Mouse (Mus musculus) cerebellum, postnatal 25 days (tissue): Measurements from ENCODE around the gene Ttll8.
A peak's percentile ranks its signal among the peaks of the same experiment; 100 is the strongest.

Source experiments
- DNase-seq, 2 experiments: peaks; one replicate each; pipeline ENCODE4 v3.0.0; 2021; ENCODE audit warnings: mixed read lengths in 2 of 2

Gene Ttll8

DNA sequence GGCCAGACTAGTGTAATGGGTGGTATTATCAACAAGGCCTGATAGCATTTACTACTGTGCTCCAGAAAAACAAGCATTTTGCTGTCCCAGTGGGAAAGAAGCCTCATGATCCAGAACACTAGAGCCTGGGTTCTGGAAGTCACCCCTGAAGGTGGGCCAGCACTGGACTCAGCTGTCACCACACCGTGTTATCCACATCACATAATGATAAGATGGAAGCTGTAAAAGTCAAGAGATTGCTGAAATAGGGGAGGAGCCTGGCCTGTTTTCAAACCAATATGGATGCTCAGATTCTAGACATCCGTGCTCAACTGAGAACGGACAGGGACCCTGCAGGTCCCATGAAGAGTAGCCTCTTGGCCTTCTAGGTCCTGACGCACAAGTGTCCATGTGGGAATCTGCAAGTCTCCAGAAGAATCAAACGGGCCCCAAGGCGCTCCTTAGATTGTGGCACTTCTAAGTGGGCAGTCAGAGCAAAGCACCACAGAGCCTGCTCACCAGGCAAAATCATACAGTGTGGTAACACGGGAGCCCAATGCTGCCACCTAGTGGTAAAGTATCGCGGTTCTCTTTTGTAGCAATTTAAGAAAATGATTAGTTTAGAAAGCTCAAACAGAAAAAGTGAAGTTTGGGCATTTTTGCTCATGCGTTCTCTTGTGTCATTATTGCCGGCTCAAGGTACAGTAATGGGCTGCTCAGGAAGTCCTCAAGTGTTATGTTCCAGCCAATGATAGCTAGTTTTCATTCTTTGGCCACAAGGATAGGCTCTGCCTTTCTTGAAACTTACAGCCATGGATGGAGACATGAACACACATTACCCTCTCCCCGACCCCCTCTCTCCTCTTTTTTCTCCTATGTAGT, 32.9 kb downstream of the Ttll8 start:
- peak; percentile 79 to 88 for DNase-seq

- DNase-seq: no peak
Observed at GRCm38 (mm10) chr15:88920065-88920464, 34.2 kb downstream of the Ttll8 start.

DNA sequence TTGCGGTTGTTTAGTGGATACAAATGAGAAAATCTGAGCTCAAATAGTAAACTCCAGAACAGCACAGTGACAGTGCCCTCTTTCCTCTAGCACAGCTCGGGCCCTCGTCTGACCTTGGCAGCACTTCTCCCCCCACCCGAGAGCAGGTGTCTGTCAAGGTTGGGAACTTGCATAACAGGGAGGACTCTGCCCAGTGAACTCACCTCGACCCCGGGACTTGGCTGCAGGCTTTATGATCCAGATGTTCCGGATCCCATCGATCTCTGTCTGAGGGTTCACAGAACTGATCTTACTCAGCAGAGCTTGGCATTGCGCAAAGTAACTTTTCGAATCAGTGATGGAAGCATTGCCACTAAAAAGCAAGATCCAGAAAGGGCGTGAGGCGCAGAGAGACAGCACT, 34.9 kb downstream of the Ttll8 start:
- DNase-seq: no peak

GRCm38 (mm10) chr15:88917126-88917525, 37.1 kb downstream of the Ttll8 start:
- DNase-seq: no peak

DNA sequence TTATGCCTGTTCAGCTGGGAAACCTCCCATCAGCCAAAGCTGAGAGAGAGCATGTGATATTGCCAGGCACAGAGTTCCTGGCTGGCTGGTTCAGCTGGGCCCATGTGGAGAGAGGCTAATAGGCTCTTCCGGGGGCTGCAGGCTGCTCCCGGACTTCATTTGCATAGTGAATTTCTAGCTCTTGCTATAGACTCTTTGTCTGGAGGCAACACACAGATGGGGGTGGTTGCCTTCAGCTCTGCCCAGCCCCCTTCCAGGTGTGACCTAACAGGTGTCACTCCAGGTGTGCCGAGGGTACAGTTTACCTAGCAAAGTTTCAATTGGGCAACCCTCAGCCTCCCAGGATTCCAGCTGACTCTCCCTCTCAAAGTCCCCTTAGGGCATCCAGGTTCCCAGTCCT, 37.9 kb downstream of the Ttll8 start:
- no peak for DNase-seq

DNA sequence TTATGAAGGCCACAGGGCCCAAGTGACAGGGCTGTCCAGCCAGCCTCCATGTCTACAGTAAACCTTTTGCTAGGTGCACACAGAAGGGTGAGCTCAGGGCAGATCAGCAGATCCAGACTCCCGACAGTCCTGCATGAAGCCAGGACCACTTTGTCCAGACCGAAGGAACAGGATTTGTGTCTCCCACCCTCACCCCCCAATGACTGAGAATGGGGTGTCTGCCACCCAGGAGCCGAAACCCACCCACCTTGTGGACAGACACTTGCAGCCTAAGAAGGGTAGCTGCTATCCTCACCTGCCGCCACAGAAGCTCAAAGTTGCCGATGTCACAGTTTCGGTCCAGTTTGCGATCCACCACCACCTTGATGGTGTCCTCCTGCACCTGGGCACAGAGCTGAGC, 39.2 kb downstream of the Ttll8 start:
- no peak for DNase-seq

- DNase-seq: no peak
Observed at GRCm38 (mm10) chr15:88906347-88906746, 47.9 kb downstream of the Ttll8 start.

DNA sequence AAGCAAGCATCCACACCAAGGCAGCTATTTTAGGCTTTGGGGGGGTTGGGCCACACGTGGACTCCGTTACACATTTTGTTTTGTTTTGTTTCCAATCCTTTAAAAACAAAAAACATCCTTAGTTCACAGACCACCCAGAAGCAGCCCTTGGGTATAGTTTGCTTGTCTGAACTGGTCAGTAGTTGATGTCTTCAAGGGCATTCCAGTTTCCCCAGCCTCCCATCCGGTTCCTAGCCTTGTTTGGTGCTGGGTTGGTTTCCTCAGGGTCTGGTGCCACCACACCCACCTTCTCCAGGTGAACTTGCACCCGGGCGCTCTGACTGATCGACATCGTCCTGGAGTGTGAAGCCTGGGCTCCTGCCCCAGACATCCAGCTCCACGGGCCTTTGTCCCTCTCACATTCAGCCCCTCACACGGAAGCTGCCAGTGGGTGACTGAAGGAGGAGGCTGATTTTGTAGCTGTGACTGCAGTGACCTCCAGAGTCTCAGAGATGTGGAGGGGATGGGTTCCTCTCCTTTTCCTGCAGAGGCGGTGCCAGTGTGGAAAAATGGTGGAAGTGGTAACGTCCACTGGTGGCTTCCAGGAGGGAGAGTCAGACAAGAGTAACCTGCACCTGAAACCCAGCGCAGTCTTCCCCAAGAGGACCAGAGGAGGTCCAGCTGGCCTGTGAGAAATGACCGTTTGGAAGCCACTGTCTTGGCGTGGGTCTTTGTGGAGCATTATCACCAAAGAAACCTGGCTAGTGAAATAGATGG, 50.0 kb downstream of the Ttll8 start:
- DNase-seq: no peak

- DNase-seq: no peak
Observed at GRCm38 (mm10) chr15:88903086-88903485, 51.1 kb downstream of the Ttll8 start.

- DNase-seq: no peak
Observed at GRCm38 (mm10) chr15:88902200-88902875, 51.9 kb downstream of the Ttll8 start.

DNA sequence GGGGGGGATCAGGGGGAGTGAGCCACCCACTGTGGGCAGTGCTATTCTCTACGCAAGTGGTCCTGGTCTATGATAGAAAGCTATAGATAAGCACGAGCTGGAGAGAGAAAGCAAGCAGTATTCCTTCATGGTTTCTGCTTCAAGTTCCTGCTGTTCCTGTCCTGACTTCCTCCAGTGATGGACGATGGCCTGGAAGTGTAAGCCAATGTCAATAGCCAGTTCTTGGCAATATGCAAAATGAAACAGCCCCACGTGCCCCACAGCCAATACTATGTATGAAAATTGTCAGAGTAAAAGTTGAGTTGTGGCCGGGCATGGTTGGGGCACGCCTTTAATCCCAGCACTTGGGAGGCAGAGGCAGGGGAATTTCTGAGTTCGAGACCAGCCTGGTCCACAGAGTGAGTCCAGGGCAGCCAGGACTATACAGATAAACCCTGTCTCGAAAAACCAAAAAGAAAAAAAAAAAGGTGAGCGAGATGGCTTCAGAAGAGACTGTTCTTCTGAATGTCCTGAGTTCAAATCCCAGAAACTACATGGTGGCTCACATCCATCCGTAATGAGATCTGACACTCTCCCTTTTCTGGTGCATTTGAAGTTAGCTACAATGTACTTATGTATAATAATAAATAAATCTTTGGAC, 57.8 kb downstream of the Ttll8 start:
- DNase-seq: no peak

- DNase-seq: no peak
Observed at GRCm38 (mm10) chr15:88895891-88896290, 58.3 kb downstream of the Ttll8 start.

GRCm38 (mm10) chr15:88895119-88895518, 59.1 kb downstream of the Ttll8 start:
- no peak for DNase-seq

- DNase-seq: no peak
Observed at GRCm38 (mm10) chr15:88892876-88893275, 61.3 kb downstream of the Ttll8 start.

- no peak for DNase-seq
Observed at GRCm38 (mm10) chr15:88892252-88892651, 62.0 kb downstream of the Ttll8 start.

DNA sequence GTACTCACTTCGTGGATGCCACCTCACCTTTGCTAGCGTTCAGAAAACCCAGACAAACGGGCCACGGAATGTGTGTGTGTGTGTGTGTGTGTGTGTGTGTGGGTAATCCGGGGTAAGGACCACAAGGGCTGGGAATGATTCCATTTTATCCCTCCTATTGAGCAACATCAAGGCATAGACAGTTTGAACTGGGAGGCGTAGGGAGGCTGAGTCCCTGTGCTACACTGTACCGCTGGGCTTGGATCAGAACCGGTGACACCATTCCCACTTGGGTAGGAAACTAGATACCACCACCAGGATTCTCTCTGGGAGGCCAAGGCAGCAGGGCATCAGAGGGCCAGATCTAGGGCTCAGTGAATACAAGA, 62.6 kb downstream of the Ttll8 start:
- no peak for DNase-seq

GRCm38 (mm10) chr15:88890751-88891675, 63.2 kb downstream of the Ttll8 start:
- peak; percentile 82 to 91 for DNase-seq

GRCm38 (mm10) chr15:88889994-88890393, 64.2 kb downstream of the Ttll8 start:
- DNase-seq: no peak

DNA sequence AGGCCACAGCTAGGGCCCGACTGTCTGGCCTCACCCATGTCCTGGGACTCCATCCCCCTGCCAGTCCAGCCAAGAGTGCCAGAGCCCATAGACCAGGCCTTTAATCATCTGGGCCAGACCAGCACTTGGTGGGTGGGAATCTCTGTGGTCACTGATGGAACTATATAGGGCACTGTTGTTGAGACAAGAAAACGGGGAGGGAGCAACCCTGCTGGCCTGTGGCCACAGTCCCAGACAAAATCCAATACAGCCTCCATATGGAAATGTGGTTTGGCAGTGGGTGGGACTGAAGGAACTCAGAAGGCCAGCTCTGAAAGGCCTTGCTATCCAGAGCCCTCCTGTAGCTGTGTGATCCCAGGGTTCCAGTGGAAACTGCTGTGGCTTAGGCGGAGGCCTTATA, 65.2 kb downstream of the Ttll8 start:
- no peak for DNase-seq

DNA sequence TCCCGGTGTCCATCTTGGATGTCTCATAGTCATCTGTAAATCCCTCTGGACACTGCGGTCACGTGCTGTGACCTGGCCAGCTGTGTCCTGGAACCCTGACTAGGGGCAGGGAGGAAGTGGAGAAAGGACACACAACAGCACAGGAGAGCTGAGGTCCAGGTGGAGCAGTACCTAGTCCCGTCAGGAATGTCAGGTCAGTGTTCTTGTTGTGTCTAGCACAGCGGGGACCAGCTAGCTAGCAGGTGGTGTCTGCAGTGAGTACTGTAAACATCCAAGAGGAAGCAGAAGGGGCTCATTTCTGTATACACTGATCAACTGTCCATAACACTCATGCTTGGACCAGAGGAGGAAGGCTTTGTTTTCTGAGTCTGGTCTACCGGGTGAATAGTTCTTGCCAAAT, 68.8 kb downstream of the Ttll8 start:
- DNase-seq: no peak

DNA sequence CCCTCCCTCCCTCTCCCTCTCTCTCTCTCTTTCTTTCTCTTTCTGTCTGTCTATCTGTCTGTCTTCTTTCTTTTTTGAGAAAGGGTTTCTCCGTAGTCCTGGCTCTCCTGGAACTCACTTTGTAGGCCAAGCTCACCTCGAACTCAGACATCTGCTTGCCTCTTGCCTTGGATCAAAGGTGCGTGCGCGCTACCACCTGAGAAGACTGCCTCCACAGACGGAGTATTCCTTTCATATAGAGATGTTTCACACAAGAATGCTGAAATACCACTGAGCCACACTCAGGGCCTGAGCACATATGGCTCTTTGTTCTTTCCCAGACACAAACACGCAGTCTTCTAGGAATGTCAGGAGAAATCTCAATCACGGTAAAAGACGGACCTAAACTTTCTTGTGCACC, 70.9 kb downstream of the Ttll8 start:
- no peak for DNase-seq

DNA sequence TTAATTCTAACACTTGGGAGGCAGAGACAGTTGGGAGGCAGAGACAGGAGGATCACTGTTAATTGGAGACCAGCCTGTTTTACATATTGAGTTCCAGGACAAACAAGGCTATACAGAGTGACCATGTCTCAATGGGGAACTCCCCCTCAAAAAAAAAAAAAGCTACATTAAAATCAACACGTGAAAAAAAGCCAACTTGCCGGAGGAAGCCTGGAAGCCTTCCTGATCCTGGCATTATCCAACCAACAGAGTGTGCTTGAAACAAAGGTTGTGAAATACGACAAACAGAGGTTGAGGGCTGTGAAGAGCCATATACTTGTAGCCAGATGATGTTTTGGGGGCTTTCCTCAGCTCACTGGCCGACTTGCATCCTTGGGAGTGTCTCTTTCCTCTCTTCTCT, 71.4 kb downstream of the Ttll8 start:
- no peak for DNase-seq
